23 mouse cellular contexts compared by ENCODE assay signal in the genomic region with DNA sequence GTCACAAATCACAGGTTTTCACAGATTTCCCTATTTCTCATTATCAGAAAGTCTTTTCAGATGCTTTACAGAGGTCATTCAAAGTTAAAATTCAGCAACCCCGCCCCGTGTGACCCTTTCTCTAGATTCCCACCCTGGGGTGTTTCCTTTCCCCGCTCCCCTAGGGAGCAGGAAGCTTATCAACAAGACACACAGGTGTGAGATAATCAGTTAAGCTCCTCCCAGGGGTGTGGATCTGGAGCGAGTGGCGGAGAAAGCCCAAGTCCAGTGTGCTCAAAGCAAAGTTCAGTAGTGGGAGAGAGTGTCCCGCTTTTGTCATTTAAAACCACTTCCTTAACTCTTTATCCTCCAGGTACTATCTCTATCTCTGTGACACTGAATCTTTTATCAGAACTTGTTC. TPM values are rescaled to one million over a fixed set of nuclear protein-coding genes. Genes with fewer than 3 reads are reported as not detected.
DNase-seq lines count a peak whose midpoint lies in the region; ATAC-seq lines count a peak whose summit lies in the region.
"Had no signal": no experiment of that assay in that cellular context is flagged by ENCODE, and none has a peak within 500 bp of the region (broad histone marks: within the 10 kb centered on the region; RNA-seq: fewer than 3 reads in every experiment).

No protein-coding gene starts in this region.

- WGBS in liver, embryonic 12.5 days (ENCODE audit: insufficient replicate concordance), result 15% methylated on average over 6 of the region's 6 CpGs
- WGBS in intestine, embryonic 15.5 days, result 40% methylated on average over 6 of the region's 6 CpGs
- 29% methylated on average over 6 of the region's 6 CpGs for WGBS in liver, embryonic 16.5 days (ENCODE audit: insufficient replicate concordance)

- H3K4me1 ChIP-seq in liver, embryonic 12.5 days, result 0 out of 2 replicates have a peak, but pooled peaks cover 4% of the 10 kb centered on the region
- no peaks in the 10 kb centered on the region for H3K4me1 ChIP-seq in intestine, embryonic 15.5 days (replicated peaks)
- H3K4me1 ChIP-seq in liver, embryonic 16.5 days (ENCODE audit: control insufficient read depth, low read depth, low read length), result no peaks in the 10 kb centered on the region
- H3K4me1 ChIP-seq: forebrain, embryonic 15.5 days had no signal

- DNase-seq in liver, result no peak
- peak; percentile 36 for DNase-seq in yolk sac, embryonic 10.5 days (ENCODE audit: low spot score)
- DNase-seq in kidney, postnatal 4 days, result no peak
- DNase-seq: adrenal gland, postnatal 25 days; cerebellum, adult 11-12 months; cerebellum, postnatal 36 days; gastrocnemius, postnatal 36 days; kidney, adult 8-10 months; kidney, postnatal 36 days; lung, embryonic 14.5 days; retina, postnatal 1 day; right cerebral cortex, postnatal 4 days; thymus, adult 18-20 months; thymus, postnatal 4 days had no signal

- H3K9ac ChIP-seq in liver, embryonic 12.5 days, result no peak overlapping the region
- H3K9ac ChIP-seq in intestine, embryonic 15.5 days, result no peak overlapping the region
- H3K9ac ChIP-seq in liver, embryonic 16.5 days (ENCODE audit: low read depth, low read length), result no peak overlapping the region
- H3K9ac ChIP-seq: forebrain, embryonic 15.5 days; lung, embryonic 14.5 days had no signal

- H3K9me3 ChIP-seq in liver, embryonic 12.5 days (replicated peaks), result no peaks in the 10 kb centered on the region
- no peaks in the 10 kb centered on the region for H3K9me3 ChIP-seq in intestine, embryonic 15.5 days
- no peaks in the 10 kb centered on the region for H3K9me3 ChIP-seq in liver, embryonic 16.5 days (replicated peaks; ENCODE audit: control insufficient read depth, low read length)
- H3K9me3 ChIP-seq: forebrain, embryonic 15.5 days; midbrain, embryonic 10.5 days had no signal

- H3K4me3 ChIP-seq in liver, embryonic 12.5 days, result no peak overlapping the region
- no peak overlapping the region for H3K4me3 ChIP-seq in intestine, embryonic 15.5 days (replicated peaks)
- no peak overlapping the region for H3K4me3 ChIP-seq in liver, embryonic 16.5 days (ENCODE audit: low read depth, low read length)
- H3K4me3 ChIP-seq: forebrain, embryonic 15.5 days; midbrain, embryonic 10.5 days had no signal

- no peaks in the 10 kb centered on the region for H3K27me3 ChIP-seq in liver, embryonic 12.5 days (replicated peaks)
- no peaks in the 10 kb centered on the region for H3K27me3 ChIP-seq in intestine, embryonic 15.5 days (replicated peaks)
- no peaks in the 10 kb centered on the region for H3K27me3 ChIP-seq in liver, embryonic 16.5 days (ENCODE audit: control insufficient read depth, insufficient read depth, low read depth, low read length)
- H3K27me3 ChIP-seq: forebrain, embryonic 15.5 days had no signal

- peak; percentile 49; the same call in 1 of the 2 replicates for ATAC-seq in liver, embryonic 12.5 days
- ATAC-seq in intestine, embryonic 15.5 days, result peak; percentile 93
- peak; percentile 59 for ATAC-seq in liver, embryonic 16.5 days (ENCODE audit: low read depth)
- no peak for ATAC-seq in activated CD4-positive, CD25-positive, alpha-beta regulatory T cell, adult 4 months
- no peak for ATAC-seq in cerebellum, adult (ENCODE audit: insufficient number of reproducible peaks, low FRiP score, low TSS enrichment)
- ATAC-seq: forebrain, embryonic 15.5 days; hindbrain, embryonic 16.5 days had no signal

- no peak overlapping the region for H3K4me2 ChIP-seq in liver, embryonic 12.5 days
- H3K4me2 ChIP-seq in intestine, embryonic 15.5 days (replicated peaks), result no peak overlapping the region
- H3K4me2 ChIP-seq in liver, embryonic 16.5 days (ENCODE audit: low read depth, low read length), result no peak overlapping the region
- H3K4me2 ChIP-seq: forebrain, embryonic 15.5 days; lung, embryonic 14.5 days had no signal

- no peaks in the 10 kb centered on the region for H3K36me3 ChIP-seq in liver, embryonic 12.5 days
- H3K36me3 ChIP-seq in intestine, embryonic 15.5 days, result no peaks in the 10 kb centered on the region
- H3K36me3 ChIP-seq in liver, embryonic 16.5 days (ENCODE audit: control insufficient read depth, insufficient read depth), result no peaks in the 10 kb centered on the region
- H3K36me3 ChIP-seq: forebrain, embryonic 15.5 days; midbrain, embryonic 10.5 days had no signal

- H3K27ac ChIP-seq in liver, embryonic 12.5 days, result no peak overlapping the region
- no peak overlapping the region for H3K27ac ChIP-seq in intestine, embryonic 15.5 days
- no peak overlapping the region for H3K27ac ChIP-seq in liver, embryonic 16.5 days (ENCODE audit: low read length)
- H3K27ac ChIP-seq: forebrain, embryonic 15.5 days; macrophage; midbrain, embryonic 10.5 days had no signal

RNA-seq across cellular contexts. Expression of a gene that starts 35.7 kb away (rescaled TPM):
- polyA plus RNA-seq in liver, embryonic 12.5 days (2016; fragmentation: Nextera tagmentation; extraction: Ambion mirVana), result 6.6 and 7.1 TPM in 2 replicates
- 39.8 and 53.3 TPM in 2 replicates for polyA plus RNA-seq in intestine, embryonic 15.5 days (2015; fragmentation: Nextera tagmentation; extraction: Ambion mirVana)
- 2.8 and 3.5 TPM in 2 replicates for polyA plus RNA-seq in liver, embryonic 16.5 days (2015; fragmentation: Nextera tagmentation; extraction: Ambion mirVana)
- not detected for polyA plus RNA-seq in activated CD4-positive, CD25-positive, alpha-beta regulatory T cell, adult 4 months (2017; shearing (Covaris generic))

Comparison
In these comparisons a context has a peak if more than half of its experiments do, and no peak if none do; other contexts are left out.
1. ATAC-seq: peak in liver, embryonic 12.5 days (single experiment), intestine, embryonic 15.5 days (single experiment) and liver, embryonic 16.5 days (single experiment); none in activated CD4-positive, CD25-positive, alpha-beta regulatory T cell, adult 4 months (single experiment) and cerebellum, adult (single experiment).